Mouse (Mus musculus) embryonic facial prominence, embryonic 15.5 days (tissue): Measurements from ENCODE around the gene Itpkc. TPM values are rescaled to one million over a fixed set of nuclear protein-coding genes. Genes with fewer than 3 reads are reported as not detected.

ENCODE experiments used
- ATAC-seq: fragments of 200-750 bp; cut with Nextera tagmentation; 2 replicates; pipeline ENCODE4 v1.8.0; 2017; ENCODE audit warnings: low read depth, moderate TSS enrichment; ENCODE audit not compliant: insufficient number of reproducible peaks, low FRiP score, low TSS enrichment
- H3K27ac ChIP-seq: fragments of 300-500 bp; sonication (generic); replicated peaks from 2 replicates; pipeline ENCODE4 v1.5.1; 2015; ENCODE audit warnings: mild to moderate bottlenecking, inconsistent platforms
- H3K27me3 ChIP-seq: fragments of 300-500 bp; sonication (generic); 2 replicates; pipeline ENCODE4 v1.6.1; 2015; ENCODE audit warnings: inconsistent platforms
- H3K36me3 ChIP-seq: fragments of 300-500 bp; sonication (generic); 2 replicates; pipeline ENCODE4 v1.6.1; 2015; ENCODE audit warnings: mild to moderate bottlenecking, inconsistent platforms
- H3K4me1 ChIP-seq: fragments of 300-500 bp; sonication (generic); 2 replicates; pipeline ENCODE4 v1.6.1; 2015; ENCODE audit warnings: inconsistent platforms
- H3K4me2 ChIP-seq: fragments of 300-500 bp; sonication (generic); replicated peaks from 2 replicates; pipeline ENCODE4 v1.6.1; 2015; ENCODE audit warnings: mild to moderate bottlenecking, inconsistent platforms
- H3K4me3 ChIP-seq: fragments of 300-500 bp; sonication (generic); replicated peaks from 2 replicates; pipeline ENCODE4 v1.5.1; 2015; ENCODE audit warnings: mild to moderate bottlenecking, inconsistent platforms
- H3K9ac ChIP-seq: fragments of 300-500 bp; sonication (generic); 2 replicates; pipeline ENCODE4 v1.6.1; 2015; ENCODE audit warnings: inconsistent platforms
- H3K9me3 ChIP-seq: fragments of 300-500 bp; sonication (generic); replicated peaks from 2 replicates; pipeline ENCODE4 v1.6.1; 2016; ENCODE audit warnings: inconsistent platforms
- WGBS: fragments of 180-500 bp; shearing (Covaris S2); methylation state at CpG from one replicate; pipeline ENCODE4 v1.1.7; 2015; 5-methylcytosine and 5-hydroxymethylcytosine counted together
- polyA plus RNA-seq: library from polyadenylated mRNA; unstranded; fragments of >200 nt; fragmentation: Nextera tagmentation; extraction: Ambion mirVana; gene quantifications from 2 replicates; pipeline ENCODE4 v1.2.1, GENCODE M21; 2015

Gene Itpkc
- polyA plus RNA-seq, 1 experiment from 2014 or later: 13.5 TPM

GRCm38 (mm10) chr7:27237527-27237926 is 9.1 kb upstream of the Itpkc start:
- H3K27me3 ChIP-seq: no peaks in the 10 kb centered on the region
- H3K9ac ChIP-seq: no peak overlapping the region
- H3K4me2 ChIP-seq: no peak overlapping the region
- H3K36me3 ChIP-seq: peaks cover 35% of the 10 kb centered on the region
- H3K9me3 ChIP-seq: no peaks in the 10 kb centered on the region
- no peak for ATAC-seq
- H3K4me1 ChIP-seq: peaks cover 14% of the 10 kb centered on the region
- WGBS: 82% methylated on average over 2 of the region's 2 CpGs
- H3K4me3 ChIP-seq: no peak overlapping the region
- no peak overlapping the region for H3K27ac ChIP-seq

DNA sequence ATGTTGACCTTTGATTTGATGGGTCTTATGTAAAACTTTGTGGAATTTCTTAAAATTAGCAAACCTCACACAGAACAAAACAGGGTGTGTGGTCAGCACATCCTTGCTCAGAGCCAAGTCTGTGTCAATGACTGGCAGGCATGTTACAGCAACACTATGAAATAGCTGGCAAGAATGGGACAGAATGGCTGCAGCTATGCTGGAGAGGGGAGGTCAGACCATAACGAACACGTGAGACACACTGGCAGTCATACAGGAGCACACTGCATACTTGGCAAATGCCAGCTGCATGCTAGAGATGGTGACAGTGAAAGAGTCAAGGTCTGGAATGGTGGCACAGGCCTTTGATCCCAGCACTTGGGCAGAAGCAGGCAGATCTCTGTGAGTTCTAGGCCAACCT is 7.3 kb upstream of the Itpkc start:
- Histone ChIP-seq H3K9me3 (no peaks in the 10 kb centered on the region), H3K4me3 (no peak overlapping the region), H3K27me3 (no peaks in the 10 kb centered on the region), H3K4me1 (peaks cover 21% of the 10 kb centered on the region), H3K36me3 (peaks cover 23% of the 10 kb centered on the region), H3K27ac (no peak overlapping the region), H3K4me2 (no peak overlapping the region), H3K9ac (no peak overlapping the region)
- no peak for ATAC-seq
- 89% methylated on average over 2 of the region's 2 CpGs for WGBS

GRCm38 (mm10) chr7:27233300-27233699 is 4.8 kb upstream of the Itpkc start:
- Histone ChIP-seq H3K9ac (peak overlapping the region; percentile 39), H3K9me3 (no peaks in the 10 kb centered on the region), H3K4me2 (peak overlapping the region; percentile 85), H3K4me3 (peak overlapping the region; percentile 64), H3K36me3 (peaks cover 11% of the 10 kb centered on the region; the same call in 1 of the 2 replicates), H3K4me1 (peaks cover 27% of the 10 kb centered on the region), H3K27me3 (no peaks in the 10 kb centered on the region), H3K27ac (peak overlapping the region; percentile 78)
- ATAC-seq: no peak
- WGBS: 4% methylated on average over 6 of the region's 6 CpGs

GRCm38 (mm10) chr7:27232781-27233281 is 4.4 kb upstream of the Itpkc start, which contains the start of gene Coq8b:
Gene Coq8b, plus strand, starts transcription at chr7:27233023.
- H3K4me2 ChIP-seq: peak within 1 kb of the TSS; percentile 85
- H3K4me1 ChIP-seq: peaks cover 28% of the 10 kb centered on the region
- no peaks in the 10 kb centered on the region for H3K9me3 ChIP-seq
- ATAC-seq: peak; percentile 87
- H3K9ac ChIP-seq: peak within 1 kb of the TSS; percentile 39
- peaks cover 9% of the 10 kb centered on the region; the same call in 1 of the 2 replicates for H3K36me3 ChIP-seq
- no peaks in the 10 kb centered on the region for H3K27me3 ChIP-seq
- 0% methylated on average over 25 of the region's 25 CpGs for whole genome bisulfite sequencing
- peak within 1 kb of the TSS; percentile 64 for H3K4me3 ChIP-seq
- H3K27ac ChIP-seq: peak within 1 kb of the TSS; percentile 78

DNA sequence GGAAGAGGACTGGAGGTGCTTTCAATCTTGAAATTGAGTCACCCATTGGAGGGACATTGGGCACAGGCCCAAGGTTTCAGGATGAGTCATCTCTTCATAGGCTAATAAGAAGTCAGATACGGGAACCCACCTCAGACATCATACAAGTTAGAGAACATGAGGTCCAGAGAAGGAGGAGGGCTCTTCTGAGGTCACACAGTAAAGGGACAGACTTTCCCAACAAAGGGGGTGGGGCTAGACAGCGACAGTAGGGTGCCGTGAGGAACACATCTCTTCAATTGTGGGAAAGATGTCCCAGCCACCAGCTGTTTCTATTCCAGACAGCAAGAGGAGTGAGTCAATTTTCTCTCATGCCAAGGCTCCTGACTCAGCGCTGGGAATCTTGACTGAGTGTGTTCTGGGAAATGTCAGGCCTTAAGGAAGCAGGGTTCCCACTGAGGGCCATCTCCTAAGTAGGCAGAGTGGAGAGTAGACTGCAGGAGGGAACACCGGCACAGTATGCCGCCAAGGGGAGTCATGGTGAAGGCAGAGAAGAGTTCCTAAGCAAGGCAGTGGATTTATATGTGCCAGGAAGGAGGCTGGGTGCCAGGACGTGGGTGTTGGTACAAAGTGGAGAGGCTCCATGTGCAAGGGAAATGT is 3.4 kb upstream of the Itpkc start:
- Histone ChIP-seq H3K9ac (no peak overlapping the region), H3K4me1 (peaks cover 38% of the 10 kb centered on the region), H3K4me3 (no peak overlapping the region), H3K36me3 (no peaks in the 10 kb centered on the region), H3K27ac (0 out of 2 replicates have a peak overlapping the region, but pooled peaks have one; percentile 72), H3K4me2 (no peak overlapping the region), H3K9me3 (no peaks in the 10 kb centered on the region), H3K27me3 (no peaks in the 10 kb centered on the region)
- 74% methylated on average over 7 of the region's 7 CpGs for WGBS
- no peak for ATAC-seq

GRCm38 (mm10) chr7:27230781-27231180 is 2.3 kb upstream of the Itpkc start:
- no peaks in the 10 kb centered on the region for H3K36me3 ChIP-seq
- WGBS: 78% methylated on average over 4 of the region's 4 CpGs
- no peak overlapping the region for H3K27ac ChIP-seq
- peaks cover 49% of the 10 kb centered on the region for H3K4me1 ChIP-seq
- ATAC-seq: no peak
- no peak overlapping the region for H3K9ac ChIP-seq
- H3K27me3 ChIP-seq: no peaks in the 10 kb centered on the region
- no peak overlapping the region for H3K4me2 ChIP-seq
- H3K9me3 ChIP-seq: no peaks in the 10 kb centered on the region
- no peak overlapping the region for H3K4me3 ChIP-seq

DNA sequence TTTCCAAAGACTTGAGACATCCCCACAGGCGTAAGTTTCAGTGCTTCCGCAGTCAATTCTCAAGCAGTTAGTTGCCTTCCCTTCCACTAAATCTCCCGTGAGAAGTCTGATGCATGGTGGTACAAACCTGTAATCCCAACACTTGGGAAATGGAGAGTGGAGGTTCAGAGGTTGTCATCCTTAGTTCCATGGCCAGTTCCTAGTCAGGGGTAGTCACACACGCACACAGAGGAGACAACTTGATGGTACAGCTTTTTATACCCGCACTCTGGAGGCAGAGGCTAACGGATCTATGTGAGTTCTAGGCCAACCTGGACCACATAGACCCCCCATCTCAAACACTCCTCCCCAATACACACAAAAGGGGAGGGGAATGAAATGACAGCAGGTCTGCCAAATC is 404 bp upstream of the Itpkc start:
- Histone ChIP-seq H3K9ac (peak overlapping the region; percentile 58), H3K36me3 (no peaks in the 10 kb centered on the region), H3K9me3 (no peaks in the 10 kb centered on the region), H3K27me3 (no peaks in the 10 kb centered on the region), H3K4me3 (peak overlapping the region; percentile 97), H3K27ac (peak overlapping the region; percentile 95), H3K4me2 (peak overlapping the region; percentile 80), H3K4me1 (peaks cover 61% of the 10 kb centered on the region)
- WGBS: 18% methylated on average over 6 of the region's 6 CpGs
- no peak for ATAC-seq

GRCm38 (mm10) chr7:27227676-27228075 is 785 bp downstream of the Itpkc start:
- Histone ChIP-seq H3K27ac (peak overlapping the region; percentile 95), H3K27me3 (no peaks in the 10 kb centered on the region), H3K9ac (peak overlapping the region; percentile 73), H3K9me3 (no peaks in the 10 kb centered on the region), H3K36me3 (peaks cover 3% of the 10 kb centered on the region; the same call in 1 of the 2 replicates), H3K4me1 (peaks cover 63% of the 10 kb centered on the region), H3K4me3 (peak overlapping the region; percentile 97), H3K4me2 (peak overlapping the region; percentile 80)
- under 1% methylated on average over 10 of the region's 10 CpGs for WGBS
- no peak for ATAC-seq

- peak overlapping the region; percentile 73 for H3K9ac ChIP-seq
- H3K36me3 ChIP-seq: peaks cover 3% of the 10 kb centered on the region; the same call in 1 of the 2 replicates
- H3K27me3 ChIP-seq: no peaks in the 10 kb centered on the region
- peak overlapping the region; percentile 80 for H3K4me2 ChIP-seq
- WGBS: 34% methylated on average over 9 of the region's 9 CpGs
- peak overlapping the region; percentile 97 for H3K4me3 ChIP-seq
- H3K9me3 ChIP-seq: no peaks in the 10 kb centered on the region
- peaks cover 59% of the 10 kb centered on the region for H3K4me1 ChIP-seq
- H3K27ac ChIP-seq: peak overlapping the region; percentile 95; the same call in 1 of the 2 replicates
- no peak for ATAC-seq
Measured at GRCm38 (mm10) chr7:27227276-27227675, 1.2 kb downstream of the Itpkc start.

DNA sequence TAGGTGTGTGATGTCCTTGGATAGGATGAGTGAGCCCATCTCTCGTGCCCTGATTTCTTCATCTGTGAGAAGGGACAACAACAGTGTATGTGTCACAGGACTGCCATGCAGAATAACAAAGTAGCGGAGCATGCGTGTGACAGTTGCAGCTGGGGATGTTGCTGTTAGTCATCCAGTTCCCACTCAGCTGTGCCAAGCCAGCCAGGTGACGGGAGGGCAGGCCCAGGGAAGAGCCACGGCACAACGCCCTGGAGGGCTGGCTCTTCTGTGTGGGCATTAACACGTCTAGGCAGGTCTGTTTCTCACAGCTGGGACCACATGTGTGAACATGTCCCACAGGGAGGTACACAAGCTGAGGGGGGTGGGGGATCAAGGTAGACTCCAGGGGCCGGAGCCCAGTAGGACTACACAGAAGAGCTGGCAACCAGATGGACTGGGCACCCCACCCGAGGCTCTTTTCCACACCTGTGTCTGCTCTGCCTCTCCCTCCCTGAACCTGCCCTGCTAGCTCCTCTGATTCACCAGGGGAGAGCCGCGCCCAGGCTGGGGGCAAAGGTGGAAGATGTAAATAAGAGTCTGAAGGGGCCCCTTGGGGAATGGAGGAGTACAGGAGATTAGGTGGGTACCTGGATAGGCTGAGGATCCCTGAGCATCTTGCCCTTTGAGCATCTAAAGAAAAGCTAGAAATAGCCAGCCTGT is 3.4 kb downstream of the Itpkc start:
- Histone ChIP-seq H3K36me3 (peaks cover 8% of the 10 kb centered on the region; the same call in 1 of the 2 replicates), H3K4me1 (peaks cover 55% of the 10 kb centered on the region), H3K9ac (0 out of 2 replicates have a peak overlapping the region, but pooled peaks have one; percentile 18), H3K9me3 (no peaks in the 10 kb centered on the region), H3K4me2 (peak overlapping the region; percentile 80), H3K4me3 (peak overlapping the region; percentile 97), H3K27me3 (no peaks in the 10 kb centered on the region), H3K27ac (peak overlapping the region; percentile 71)
- ATAC-seq: peak; percentile 22
- WGBS: 47% methylated on average over 11 of the region's 11 CpGs

GRCm38 (mm10) chr7:27222538-27222937 is 5.9 kb downstream of the Itpkc start:
- no peak for ATAC-seq
- Histone ChIP-seq H3K4me3 (no peak overlapping the region), H3K4me1 (peaks cover 45% of the 10 kb centered on the region), H3K36me3 (peaks cover 29% of the 10 kb centered on the region), H3K4me2 (no peak overlapping the region), H3K27ac (no peak overlapping the region), H3K9ac (no peak overlapping the region), H3K9me3 (no peaks in the 10 kb centered on the region), H3K27me3 (no peaks in the 10 kb centered on the region)
- 63% methylated on average over 1 of the region's 1 CpGs for WGBS
